Mouse (Mus musculus): Measurements from ENCODE around the gene Izumo1r. TPM values are rescaled to one million over a fixed set of nuclear protein-coding genes. Genes with fewer than 3 reads are reported as not detected.

The Izumo1r gene
- polyA plus RNA-seq, 1 experiment: 37.6 TPM

- WGBS: 45% methylated on average over 7 of the region's 7 CpGs
- no peak overlapping the region for H3K4me3 ChIP-seq (ENCODE audit: extremely low read depth, insufficient read depth, insufficient read length)
- peaks cover 4% of the 10 kb centered on the region; the same call in 1 of the 2 replicates for H3K4me1 ChIP-seq (ENCODE audit: control insufficient read depth, insufficient read depth, insufficient read length)
- no peak overlapping the region for H3K27ac ChIP-seq (ENCODE audit: insufficient read depth, low read length)
- no peaks in the 10 kb centered on the region for H3K27me3 ChIP-seq (ENCODE audit: control insufficient read depth, insufficient read depth, low read length)
- DNase-seq (ENCODE audit: low read depth in 1 of 2, low spot score in 2 of 2): no peak
- TF ChIP-seq POLR2A (IDR thresholded peaks at IDR 0.05; ENCODE audit: low read depth, low read length) (no peak), CTCF (IDR thresholded peaks at IDR 0.05; ENCODE audit: extremely low read depth, insufficient read depth, insufficient read length, insufficient replicate concordance) (no peak)
- H3K36me3 ChIP-seq (ENCODE audit: control insufficient read depth, insufficient read depth, low read length): no peaks in the 10 kb centered on the region
Measured at GRCm38 (mm10) chr9:14839527-14839926, 64.2 kb downstream of the Izumo1r start.

Other genes with a start within 250 kb of the Izumo1r start
- 0.19 and 0.46 TPM in 2 replicates for gene Piwil4, start 163.2 kb downstream of the Izumo1r start, polyA plus RNA-seq (2012; rRNA removed)
- 4.3 and 6.0 TPM in 2 replicates for gene Fut4, start 151.6 kb downstream of the Izumo1r start, polyA plus RNA-seq (2012; rRNA removed)
- gene 1700012B09Rik, start 132.9 kb downstream of the Izumo1r start, polyA plus RNA-seq (2012; rRNA removed): not detected in 2 replicates
- gene Mre11a, start 119.3 kb downstream of the Izumo1r start, polyA plus RNA-seq (2012; rRNA removed): 3.1 and 4.5 TPM in 2 replicates
- gene Ankrd49, start 119.1 kb downstream of the Izumo1r start, polyA plus RNA-seq (2012; rRNA removed): 4.8 and 5.6 TPM in 2 replicates
- 4.6 and 6.0 TPM in 2 replicates for gene Gpr83, start 43.7 kb downstream of the Izumo1r start, polyA plus RNA-seq (2012; rRNA removed)
- gene Panx1, start 141.5 kb upstream of the Izumo1r start, polyA plus RNA-seq (2012; rRNA removed): 52.9 and 69.7 TPM in 2 replicates
- not detected in 2 replicates for gene Hephl1, start 208.2 kb upstream of the Izumo1r start, polyA plus RNA-seq (2012; rRNA removed)

All from spleen, adult 2 months (tissue).